Mouse (Mus musculus) G1E (cell line): ENCODE data around the gene Tmprss12. TPM values are rescaled to one million over a fixed set of nuclear protein-coding genes. Genes with fewer than 3 reads are reported as not detected.
"Not testable (repeated sequence)": the region's sequence is repeated elsewhere in the genome, so short reads cannot be mapped to it uniquely, and the experiment has no call there.

Experiments
- ATAC-seq: 2 replicates; pipeline ENCODE4 v1.8.0; 2016; ENCODE audit warnings: mild to moderate bottlenecking; ENCODE audit not compliant: insufficient number of reproducible peaks, poor library complexity, low FRiP score, severe bottlenecking; ENCODE audit errors: extremely low read depth
- DNase-seq: peaks from one replicate; pipeline ENCODE4 v3.0.0; 2012; ENCODE audit warnings: low spot score
- H3K27me3 ChIP-seq: 2 replicates; pipeline ENCODE4 v1.6.1; 2012; ENCODE audit warnings: mild to moderate bottlenecking, low read length, inconsistent platforms; ENCODE audit not compliant: insufficient read depth
- H3K36me3 ChIP-seq: replicated peaks from 2 replicates; pipeline ENCODE3; 2012; ENCODE audit warnings: mild to moderate bottlenecking, inconsistent platforms
- H3K4me1 ChIP-seq: 2 replicates; pipeline ENCODE4 v1.6.1; 2012; ENCODE audit warnings: low read depth, low read length, inconsistent platforms, mixed read lengths; ENCODE audit not compliant: insufficient read depth
- H3K4me3 ChIP-seq: 2 replicates; pipeline ENCODE4 v1.5.1; 2012; ENCODE audit warnings: low read depth, mild to moderate bottlenecking, inconsistent platforms, low read length, moderate library complexity, mixed read lengths
- H3K9me3 ChIP-seq: replicated peaks from 2 replicates; pipeline ENCODE4 v1.6.1; 2012; ENCODE audit warnings: inconsistent platforms
- CTCF ChIP-seq: IDR thresholded peaks from 2 replicates; pipeline ENCODE4 v1.5.1; 2012; ENCODE audit warnings: low read depth, low read length, inconsistent platforms, mixed read lengths
- GATA1 ChIP-seq: IDR thresholded peaks from 2 replicates; pipeline ENCODE4 v1.6.1; 2012; ENCODE audit warnings: borderline replicate concordance, low read length, inconsistent platforms, mixed read lengths
- GATA2 ChIP-seq: IDR thresholded peaks from 2 replicates; pipeline ENCODE4 v1.6.1; 2012; ENCODE audit warnings: low read depth, low read length, inconsistent platforms, borderline replicate concordance
- POLR2AphosphoS5 ChIP-seq: IDR thresholded peaks from 2 replicates; pipeline ENCODE4 v1.6.1; 2012; ENCODE audit warnings: low read depth, low read length, inconsistent platforms; ENCODE audit not compliant: insufficient replicate concordance
- TAL1 ChIP-seq: conservative IDR thresholded peaks from 2 replicates; pipeline ENCODE4 v1.6.1; 2012; ENCODE audit warnings: low read depth, low read length, inconsistent platforms, mixed read lengths
- polyA plus RNA-seq: library from polyadenylated mRNA; stranded (reverse); fragments of >175 nt; gene quantifications from 2 replicates; pipeline ENCODE4 v1.2.3, GENCODE M21; 2012
- total RNA-seq, 2 experiments: library from RNA; stranded (forward) in 1 of 2; stranded (reverse) in 1 of 2; fragments of 200-1000 nt in 1 of 2; fragments of >200 nt in 1 of 2; fragmentation: Nextera tagmentation in 1 of 2; gene quantifications; 2 replicates each; pipeline ENCODE4 v1.2.3; 2014 to 2017

Gene Tmprss12
- total and polyA plus RNA-seq, 3 experiments: not detected

- Histone ChIP-seq H3K4me1 (no peaks in the 10 kb centered on the region; the same call in 1 of the 2 replicates), H3K9me3 (no peaks in the 10 kb centered on the region), H3K4me3 (no peak overlapping the region), H3K36me3 (peaks cover 30% of the 10 kb centered on the region), H3K27me3 (0 out of 2 replicates have a peak, but pooled peaks cover 2% of the 10 kb centered on the region)
- ATAC-seq (no peak), DNase-seq (no peak)
- TF ChIP-seq GATA2: no peak
- no peak for TF ChIP-seq POLR2AphosphoS5
- no peak for TF ChIP-seq TAL1
- no peak for TF ChIP-seq GATA1
- no peak for TF ChIP-seq CTCF
Observed at GRCm38 (mm10) chr15:100312346-100312745, 31.7 kb downstream of the Tmprss12 start.

DNA sequence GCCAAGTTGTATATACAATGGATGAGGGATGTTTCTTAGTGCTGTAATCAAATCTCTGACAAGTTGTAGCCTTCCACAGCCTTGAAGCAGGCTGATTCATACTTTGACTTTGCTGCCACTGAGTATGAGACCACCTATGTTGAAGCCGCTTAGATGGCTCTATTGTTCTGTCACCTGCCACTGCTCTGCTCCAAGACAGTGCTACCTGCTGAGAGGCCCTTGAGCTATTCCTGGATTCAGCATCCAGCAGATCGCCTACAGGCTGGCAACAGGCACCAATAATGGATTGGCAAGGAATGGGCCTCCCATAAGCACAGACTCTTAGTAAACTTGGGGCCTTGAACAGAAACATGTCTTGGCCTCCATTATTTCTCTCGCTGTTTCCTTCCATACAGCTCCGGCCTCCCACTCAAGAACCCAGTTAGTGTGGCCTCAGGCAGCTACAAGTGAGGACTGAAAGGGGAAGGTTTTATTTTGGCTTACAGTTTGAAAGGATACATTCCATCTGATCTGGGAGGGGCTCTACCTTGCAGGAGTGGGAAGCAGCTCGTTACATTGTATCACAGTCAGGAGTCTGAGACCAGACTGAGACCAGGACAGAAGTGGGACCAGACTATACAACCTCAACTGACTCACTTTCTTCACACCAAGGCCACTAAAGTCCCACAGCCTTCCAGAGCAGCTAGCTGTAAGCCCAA, 34.0 kb downstream of the Tmprss12 start:
- Histone ChIP-seq H3K9me3 (no peaks in the 10 kb centered on the region), H3K27me3 (0 out of 2 replicates have a peak, but pooled peaks cover 2% of the 10 kb centered on the region), H3K4me1 (no peaks in the 10 kb centered on the region), H3K4me3 (no peak overlapping the region), H3K36me3 (peaks cover 28% of the 10 kb centered on the region)
- DNase-seq (no peak), ATAC-seq (no peak)
- TF ChIP-seq CTCF (no peak), POLR2AphosphoS5 (no peak), GATA1 (no peak), GATA2 (no peak), TAL1 (no peak)

- ATAC-seq, H3K27me3 ChIP-seq, H3K4me1 ChIP-seq, H3K9me3 ChIP-seq, H3K4me3 ChIP-seq, DNase-seq: not testable (repeated sequence)
- peaks cover 10% of the 10 kb centered on the region for H3K36me3 ChIP-seq
Observed at GRCm38 (mm10) chr15:100318014-100318671, 37.5 kb downstream of the Tmprss12 start.

DNA sequence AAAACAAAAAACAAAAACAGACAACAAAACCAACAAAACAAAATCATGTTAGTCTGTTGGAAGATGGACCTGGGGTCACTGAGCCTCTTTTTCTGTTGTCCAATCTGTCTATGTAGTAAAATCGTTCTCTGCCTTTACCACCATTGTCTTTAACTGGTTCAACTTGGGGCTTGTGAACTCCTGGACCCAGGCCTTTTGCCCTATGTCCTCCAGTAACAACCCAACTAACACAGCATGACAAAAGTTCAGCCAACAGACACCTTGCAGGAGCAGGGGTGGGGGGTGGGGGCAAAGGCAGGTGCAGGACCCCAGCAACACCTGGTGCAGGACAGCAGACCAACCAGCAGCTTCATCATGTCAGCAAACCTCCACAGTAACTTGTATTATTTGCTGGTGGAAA, 39.2 kb downstream of the Tmprss12 start:
- ATAC-seq: no peak
- H3K27me3 ChIP-seq: peaks cover 2% of the 10 kb centered on the region; the same call in 1 of the 2 replicates

GRCm38 (mm10) chr15:100320295-100320905, 39.8 kb downstream of the Tmprss12 start:
- TF ChIP-seq CTCF (no peak), POLR2AphosphoS5 (no peak), GATA1 (no peak), GATA2 (no peak), TAL1 (no peak)
- Histone ChIP-seq H3K9me3 (no peaks in the 10 kb centered on the region), H3K4me3 (no peak overlapping the region), H3K36me3 (peaks cover 2% of the 10 kb centered on the region), H3K27me3 (no peaks in the 10 kb centered on the region; the same call in 1 of the 2 replicates), H3K4me1 (peaks cover 12% of the 10 kb centered on the region)
- no peak for DNase-seq
- no peak for ATAC-seq

More for the DNA sequence above, 39.2 kb downstream of the Tmprss12 start:
- no peaks in the 10 kb centered on the region for H3K9me3 ChIP-seq
- peaks cover 2% of the 10 kb centered on the region for H3K36me3 ChIP-seq
- peaks cover 12% of the 10 kb centered on the region for H3K4me1 ChIP-seq
- DNase-seq: no peak
- no peak overlapping the region for H3K4me3 ChIP-seq
- TF ChIP-seq TAL1: no peak
- TF ChIP-seq POLR2AphosphoS5: no peak
- no peak for TF ChIP-seq GATA1
- no peak for TF ChIP-seq CTCF

DNA sequence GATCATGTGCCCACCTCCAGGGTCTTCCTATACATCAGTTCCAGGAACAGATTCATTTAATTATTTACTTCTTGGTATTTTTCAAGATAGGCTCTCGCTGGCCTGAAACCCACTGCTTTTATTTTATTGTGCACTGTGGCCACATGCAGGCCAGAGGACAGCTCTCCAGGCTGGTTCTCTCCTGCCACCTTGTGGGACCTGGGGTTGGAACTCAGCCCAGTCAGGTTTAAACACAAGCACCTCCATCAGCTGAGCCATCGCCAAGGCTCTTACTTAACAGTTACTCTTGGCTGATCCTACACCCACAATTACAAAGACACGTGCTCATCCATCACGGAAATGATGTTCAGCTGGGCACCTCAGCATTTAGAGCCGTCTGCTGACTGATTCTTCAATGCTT, 40.5 kb downstream of the Tmprss12 start:
- Histone ChIP-seq H3K9me3 (no peaks in the 10 kb centered on the region), H3K27me3 (no peaks in the 10 kb centered on the region; the same call in 1 of the 2 replicates), H3K4me1 (peaks cover 12% of the 10 kb centered on the region), H3K36me3 (peaks cover 2% of the 10 kb centered on the region), H3K4me3 (no peak overlapping the region)
- DNase-seq (no peak), ATAC-seq (no peak)
- no peak for TF ChIP-seq CTCF
- no peak for TF ChIP-seq GATA1
- no peak for TF ChIP-seq POLR2AphosphoS5
- no peak for TF ChIP-seq TAL1
- no peak for TF ChIP-seq GATA2
